In the genomic region with DNA sequence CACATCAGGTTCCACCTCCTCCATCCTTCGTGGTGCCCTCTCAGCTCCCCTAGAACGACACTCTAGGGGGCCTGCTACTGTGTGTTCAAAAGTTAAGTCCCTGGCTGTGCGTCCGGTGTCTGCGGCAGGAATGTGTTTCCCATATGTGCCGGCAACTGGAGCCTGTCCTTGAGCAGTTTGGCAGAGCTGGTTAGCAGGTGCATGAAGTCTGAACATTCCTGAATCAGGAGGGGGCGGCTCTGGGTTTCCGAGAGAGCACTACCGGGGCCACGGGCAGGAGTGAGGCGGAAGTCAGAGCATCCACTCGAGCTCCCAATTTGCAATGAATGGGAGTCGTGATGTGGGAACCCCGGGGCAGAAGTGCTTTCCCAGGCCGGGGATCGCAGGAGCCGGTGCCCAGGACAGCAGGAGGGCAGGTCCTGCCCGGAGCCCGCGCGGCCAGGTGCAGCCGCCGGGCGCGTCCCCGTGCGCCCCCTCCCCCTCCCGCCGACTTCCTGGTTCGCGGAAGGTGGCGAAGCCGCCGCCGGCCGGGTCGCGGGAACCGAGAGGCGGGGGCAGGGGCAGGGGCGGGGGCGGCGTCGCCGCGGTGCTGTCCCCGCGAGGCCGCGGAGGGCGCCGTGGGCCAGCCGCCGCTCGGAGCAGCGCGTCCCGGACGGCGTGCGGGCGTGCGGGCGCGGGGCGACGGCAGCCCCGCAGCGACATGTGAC, we compare ENCODE assay signal across 8 mouse cellular contexts. TPM values are rescaled to one million over a fixed set of nuclear protein-coding genes. Genes with fewer than 3 reads are reported as not detected.
DNase-seq lines count a peak whose midpoint lies in the region; ATAC-seq and TF ChIP-seq lines count a peak whose summit lies in the region.

A gene (plus strand): TSS at position 275 of the 707 bp plus-strand sequence.

- H3K36me3 ChIP-seq in megakaryocyte, embryonic 14.5 days (replicated peaks; ENCODE audit: low read length), result peaks cover 20% of the 10 kb centered on the region

- H3K27me3 ChIP-seq in megakaryocyte, embryonic 14.5 days (replicated peaks), result no peaks in the 10 kb centered on the region

- H3K4me1 ChIP-seq in cortical plate, adult 2 months (ENCODE audit: control insufficient read depth, insufficient read depth, low read length), result no peaks in the 10 kb centered on the region
- H3K4me1 ChIP-seq in megakaryocyte, embryonic 14.5 days, result peaks cover 42% of the 10 kb centered on the region

- TF ChIP-seq POLR2A in cortical plate, adult 2 months (IDR thresholded peaks at IDR 0.05; ENCODE audit: extremely low read depth, insufficient read depth, low read length), result no peak

- TF ChIP-seq CTCF in cortical plate, adult 2 months (IDR thresholded peaks at IDR 0.05; ENCODE audit: extremely low read depth, insufficient read depth, low read length), result no peak

- H3K9me3 ChIP-seq in megakaryocyte, embryonic 14.5 days, result no peaks in the 10 kb centered on the region

- intact Hi-C loops in left cerebral cortex, postnatal 10 days (cut with DNase I), result loop anchor here (10.0 kb wide), 2 partner anchors 119 to 191 kb away; a partner anchor contains a TSS

- peak within 1 kb of the TSS; percentile 35 for H3K4me3 ChIP-seq in cortical plate, adult 2 months (ENCODE audit: insufficient read depth, low read length)
- H3K4me3 ChIP-seq in megakaryocyte, embryonic 14.5 days (replicated peaks), result peak within 1 kb of the TSS; percentile 95

- H3K27ac ChIP-seq in cortical plate, adult 2 months (ENCODE audit: insufficient read depth, low read length), result peak within 1 kb of the TSS; percentile 95

- peak; percentile 62 for ATAC-seq in activated CD4-positive, CD25-positive, alpha-beta regulatory T cell, adult 4 months
- peak; percentile 71 for ATAC-seq in inflammation-experienced regulatory T-cells, adult 6 months

- DNase-seq in gastrocnemius, postnatal 25 days, result peak; percentile 67
- peak; percentile 42 to 65 for DNase-seq in left cerebral cortex, postnatal 10 days (ENCODE audit: extremely low spot score in 1 of 2, low spot score in 2 of 2)
- DNase-seq in right cerebral cortex, postnatal 10 days (ENCODE audit: low spot score in 2 of 2), result peak; percentile 64 to 69
- DNase-seq in urinary bladder, postnatal 25 days (ENCODE audit: low spot score), result peak; percentile 61

RNA-seq across cellular contexts. Expression of the gene that starts here (rescaled TPM):
- polyA plus RNA-seq in activated CD4-positive, CD25-positive, alpha-beta regulatory T cell, adult 4 months (2017; shearing (Covaris generic)), result 10 to 100 TPM; 19.2 to 28.0 TPM
- polyA plus RNA-seq in cortical plate, adult 2 months (2012; rRNA removed), result 5.5 and 6.1 TPM in 2 replicates
- total RNA-seq in gastrocnemius, postnatal 25 days (2021), result 10 to 100 TPM; 16.3 to 17.3 TPM
- polyA plus RNA-seq in inflammation-experienced regulatory T-cells, adult 6 months (2017; shearing (Covaris generic)), result 10 to 100 TPM; 21.6 to 24.5 (median 22.3) TPM
- 10 to 100 TPM; 20.0 to 20.4 TPM for total RNA-seq in left cerebral cortex, postnatal 10 days (2021)
- 0.79 TPM in 1 of 2 replicates, not detected in the other for polyA plus RNA-seq in megakaryocyte, embryonic 14.5 days (2012; ENCODE audit: insufficient read depth, low replicate concordance)

Comparison
In these comparisons a context has a peak if more than half of its experiments do, and no peak if none do; other contexts are left out.
1. Peak in every context shown above with its lines: DNase-seq, ATAC-seq, H3K4me3 ChIP-seq and H3K27ac ChIP-seq.